Mouse (Mus musculus) myocyte (in vitro differentiated cells): ENCODE measurements around the gene Slc15a1. TPM values are rescaled to one million over a fixed set of nuclear protein-coding genes. Genes with fewer than 3 reads are reported as not detected.
A peak's percentile ranks its signal among the peaks of the same experiment; 100 is the strongest.

Experiments used
- H3K27me3 ChIP-seq: one replicate; pipeline ENCODE4 v1.6.1; 2011; ENCODE audit not compliant: control insufficient read depth, insufficient read depth, insufficient read length
- H3K36me3 ChIP-seq: one replicate; pipeline ENCODE4 v1.6.1; 2011; ENCODE audit not compliant: control insufficient read depth, insufficient read depth
- H3K4me2 ChIP-seq: one replicate; pipeline ENCODE4 v1.6.1; 2011; ENCODE audit warnings: low read depth, control low read depth
- H3K4me3 ChIP-seq: one replicate; pipeline ENCODE4 v1.5.1; 2011; ENCODE audit warnings: mild to moderate bottlenecking, control low read depth, moderate library complexity
- H3K79me2 ChIP-seq: one replicate; pipeline ENCODE4 v1.6.1; 2011; ENCODE audit not compliant: control insufficient read depth, insufficient read depth
- H3ac ChIP-seq: one replicate; pipeline ENCODE4 v1.6.1; 2011; ENCODE audit not compliant: control insufficient read depth, insufficient read length
- CEBPB ChIP-seq: IDR thresholded peaks from 2 replicates; pipeline ENCODE4 v1.6.1; 2011; ENCODE audit warnings: mild to moderate bottlenecking, moderate library complexity; ENCODE audit not compliant: poor library complexity, insufficient read depth, severe bottlenecking
- E2F4 ChIP-seq: IDR thresholded peaks from one replicate; pipeline ENCODE4 v1.6.1; 2011; ENCODE audit warnings: mild to moderate bottlenecking, control low read depth, moderate library complexity; ENCODE audit not compliant: insufficient read depth
- MAX ChIP-seq: IDR thresholded peaks from one replicate; pipeline ENCODE4 v1.6.1; 2011; ENCODE audit warnings: low read depth, mild to moderate bottlenecking, control low read depth
- MYOD1 ChIP-seq, 3 experiments: IDR thresholded peaks; one replicate each; pipeline ENCODE4 v1.6.1; 2011; ENCODE audit warnings: control low read depth in 2 of 3, low read depth in 2 of 3, mild to moderate bottlenecking in 2 of 3, moderate library complexity in 1 of 3; ENCODE audit not compliant: insufficient read length in 2 of 3, control insufficient read depth in 1 of 3
- MYOG ChIP-seq, 3 experiments: IDR thresholded peaks; one replicate each; pipeline ENCODE4 v1.6.1; 2011; ENCODE audit warnings: control low read depth in 2 of 3, low read depth in 2 of 3, mild to moderate bottlenecking in 2 of 3; ENCODE audit not compliant: insufficient read length in 2 of 3, control insufficient read depth in 1 of 3, insufficient read depth in 1 of 3
- POLR2A ChIP-seq: IDR thresholded peaks from one replicate; pipeline ENCODE4 v1.6.1; 2011; ENCODE audit warnings: low read depth, mild to moderate bottlenecking, control low read depth, moderate library complexity; ENCODE audit not compliant: insufficient read length
- POLR2AphosphoS2 ChIP-seq: IDR thresholded peaks from one replicate; pipeline ENCODE4 v1.6.1; 2011; ENCODE audit warnings: low read depth, control low read depth; ENCODE audit not compliant: insufficient read length
- REST ChIP-seq: IDR thresholded peaks from one replicate; pipeline ENCODE4 v1.6.1; 2011; ENCODE audit warnings: mild to moderate bottlenecking, control low read depth, moderate library complexity; ENCODE audit not compliant: insufficient read depth, insufficient read length
- SRF ChIP-seq: IDR thresholded peaks from one replicate; pipeline ENCODE4 v1.6.1; 2011; ENCODE audit warnings: low read depth; ENCODE audit not compliant: control insufficient read depth, insufficient read length
- TCF12 ChIP-seq: IDR thresholded peaks from one replicate; pipeline ENCODE4 v1.6.1; 2011; ENCODE audit warnings: mild to moderate bottlenecking, control low read depth; ENCODE audit not compliant: poor library complexity, insufficient read depth, severe bottlenecking
- TCF3 ChIP-seq: IDR thresholded peaks from one replicate; pipeline ENCODE4 v1.6.1; 2011; ENCODE audit warnings: low read depth, control low read depth; ENCODE audit not compliant: insufficient read length
- USF1 ChIP-seq: IDR thresholded peaks from one replicate; pipeline ENCODE4 v1.6.1; 2011; ENCODE audit warnings: low read depth, mild to moderate bottlenecking, control low read depth, moderate library complexity
- polyA plus RNA-seq: library from polyadenylated mRNA; unstranded; fragments of >200 nt; fragmentation: generic; extraction: Trizol; gene quantifications from one replicate; pipeline ENCODE4 v1.2.1, GENCODE M21; 2012; ENCODE audit warnings: missing spikeins

The Slc15a1 gene
- polyA plus RNA-seq, 1 experiment, result not detected

DNA sequence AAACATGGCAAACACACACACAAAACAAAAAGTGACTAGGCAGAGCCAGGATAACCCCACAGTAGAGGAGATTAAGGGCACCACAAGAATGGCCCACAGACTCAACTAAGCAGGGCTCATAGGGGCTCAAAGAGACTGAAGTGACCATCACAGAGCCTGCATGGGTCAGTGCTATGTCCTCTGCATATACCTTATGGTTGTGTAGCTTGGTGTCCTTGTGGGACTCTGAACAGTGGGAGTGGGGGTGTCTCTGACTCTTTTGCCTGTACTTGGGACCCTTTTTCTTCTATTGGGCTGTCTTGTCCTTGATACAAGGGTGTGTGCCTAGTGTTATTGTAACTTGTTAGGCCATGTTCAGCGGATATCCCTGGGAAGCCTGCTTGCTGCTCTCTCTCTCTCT, 46.5 kb downstream of the Slc15a1 start:
- H3K27me3 ChIP-seq, result no peaks in the 10 kb centered on the region
- no peaks in the 10 kb centered on the region for H3K79me2 ChIP-seq
- H3K36me3 ChIP-seq, result no peaks in the 10 kb centered on the region
- no peak overlapping the region for H3K4me2 ChIP-seq
- H3K4me3 ChIP-seq, result no peak overlapping the region
- no peak for TF ChIP-seq TCF3
- TF ChIP-seq POLR2A, result no peak
- TF ChIP-seq MYOD1 (IDR thresholded peaks at IDR 0.05; ENCODE audit: control insufficient read depth in 1 of 3, insufficient read length in 2 of 3, low read depth in 2 of 3), result no peak
- no peak for TF ChIP-seq REST
- TF ChIP-seq TCF12, result no peak
- no peak for TF ChIP-seq USF1
- no peak for TF ChIP-seq SRF
- no peak for TF ChIP-seq CEBPB
- no peak for TF ChIP-seq MYOG (IDR thresholded peaks at IDR 0.05; ENCODE audit: control insufficient read depth in 1 of 3, insufficient read depth in 1 of 3, insufficient read length in 2 of 3, low read depth in 2 of 3)
- TF ChIP-seq POLR2AphosphoS2, result no peak
- no peak for TF ChIP-seq E2F4
- TF ChIP-seq MAX, result no peak
- H3ac ChIP-seq, result no peak overlapping the region

DNA sequence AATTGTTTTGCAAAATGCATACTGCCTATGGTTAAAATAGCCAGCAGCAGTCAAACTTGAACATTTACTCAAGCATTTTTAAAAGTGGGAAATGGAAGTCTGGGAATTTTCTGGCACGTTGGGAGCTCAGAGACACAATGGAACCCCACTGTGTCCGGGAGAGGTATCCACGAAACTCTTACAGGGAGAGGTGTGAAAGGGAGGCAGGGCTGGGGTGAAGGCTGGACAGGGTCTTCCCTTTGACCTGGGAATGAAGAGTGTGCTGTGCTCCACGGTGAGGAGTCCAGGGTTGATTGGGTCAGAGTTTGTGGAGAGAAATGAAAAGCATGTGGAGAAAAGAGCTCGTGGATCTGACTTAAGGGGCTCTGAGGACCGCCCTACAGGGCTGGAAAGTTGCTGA, 47.5 kb downstream of the Slc15a1 start:
- Histone ChIP-seq H3K4me2 (no peak overlapping the region), H3K27me3 (no peaks in the 10 kb centered on the region), H3K36me3 (no peaks in the 10 kb centered on the region), H3ac (no peak overlapping the region), H3K79me2 (no peaks in the 10 kb centered on the region), H3K4me3 (no peak overlapping the region)
- TF ChIP-seq CEBPB (no peak), TCF3 (no peak), TCF12 (no peak), USF1 (no peak), POLR2AphosphoS2 (no peak), POLR2A (no peak), MYOD1 (IDR thresholded peaks at IDR 0.05; ENCODE audit: control insufficient read depth in 1 of 3, insufficient read length in 2 of 3, low read depth in 2 of 3) (no peak), E2F4 (no peak), MYOG (IDR thresholded peaks at IDR 0.05; ENCODE audit: control insufficient read depth in 1 of 3, insufficient read depth in 1 of 3, insufficient read length in 2 of 3, low read depth in 2 of 3) (no peak), SRF (no peak), MAX (no peak), REST (no peak)

DNA sequence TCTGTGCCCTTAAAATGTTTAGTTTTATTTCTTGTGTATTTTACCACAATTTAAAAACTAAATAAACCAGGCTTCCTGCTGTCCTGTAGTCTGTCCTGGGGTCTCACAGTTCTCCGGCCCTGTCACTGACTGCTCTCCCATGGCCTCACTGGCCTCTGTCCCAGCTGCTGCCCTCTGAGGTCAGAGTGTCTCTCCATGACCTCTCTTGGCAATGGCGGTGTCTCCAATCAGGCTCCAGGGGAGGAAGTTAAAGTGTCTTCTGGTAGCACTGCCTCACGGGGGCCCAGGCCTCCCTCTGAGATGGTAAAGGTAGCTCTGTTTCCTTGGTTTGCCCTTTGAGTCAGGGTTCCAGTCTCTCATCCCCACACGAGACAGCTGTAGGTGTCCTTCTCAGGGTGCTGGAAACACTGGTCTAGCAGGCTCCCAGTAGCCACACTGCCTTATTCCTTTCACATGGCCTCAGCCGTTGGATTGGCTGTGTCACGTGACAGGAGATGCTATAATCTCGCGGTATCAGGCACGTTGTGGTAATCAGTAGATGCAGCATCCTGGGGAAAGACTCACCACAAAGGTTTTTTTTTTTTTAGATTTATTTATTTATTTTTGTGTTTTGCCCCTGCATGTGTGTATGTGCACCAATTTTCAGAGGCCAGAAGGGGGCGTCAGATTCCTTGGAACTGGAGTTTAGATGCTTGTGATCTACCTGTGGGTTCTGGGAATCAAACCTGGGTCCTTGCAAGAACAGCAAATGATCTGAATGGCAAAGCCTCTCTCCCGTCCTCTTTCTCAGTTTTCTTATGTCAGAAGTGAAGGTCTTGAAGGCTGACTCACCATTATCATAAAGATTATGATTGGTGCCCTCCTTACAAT, 48.4 kb downstream of the Slc15a1 start:
- Histone ChIP-seq H3K4me2 (no peak overlapping the region), H3K79me2 (no peaks in the 10 kb centered on the region), H3K27me3 (no peaks in the 10 kb centered on the region), H3K36me3 (no peaks in the 10 kb centered on the region), H3ac (no peak overlapping the region), H3K4me3 (no peak overlapping the region)
- TF ChIP-seq MAX, result no peak
- TF ChIP-seq USF1, result peak; percentile 18

DNA sequence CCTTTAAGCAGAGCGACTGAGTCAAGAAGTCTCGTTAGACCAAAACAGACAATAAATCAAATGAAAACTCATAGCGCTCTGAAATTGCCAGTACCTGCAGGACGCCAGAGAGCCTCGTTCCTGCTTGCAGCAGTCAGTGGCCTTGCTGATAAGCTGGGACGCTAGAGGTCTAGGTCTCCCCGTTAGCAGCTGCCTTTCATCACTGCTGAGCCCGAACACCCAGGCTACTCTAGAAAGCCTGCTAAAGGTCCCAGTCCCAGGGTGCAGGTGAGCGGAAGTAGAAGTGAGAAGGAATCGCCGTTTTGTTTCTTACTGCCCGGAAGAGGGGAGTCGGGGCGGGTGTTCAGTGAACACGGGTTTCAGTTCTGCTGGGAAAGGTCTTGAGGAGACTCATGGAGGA, 49.1 kb downstream of the Slc15a1 start:
- no peak for TF ChIP-seq MYOD1 (IDR thresholded peaks at IDR 0.05; ENCODE audit: control insufficient read depth in 1 of 3, insufficient read length in 2 of 3, low read depth in 2 of 3)
- no peak for TF ChIP-seq CEBPB
- no peak for TF ChIP-seq REST
- no peak for TF ChIP-seq MYOG (IDR thresholded peaks at IDR 0.05; ENCODE audit: control insufficient read depth in 1 of 3, insufficient read depth in 1 of 3, insufficient read length in 2 of 3, low read depth in 2 of 3)
- TF ChIP-seq USF1, result no peak
- no peak for TF ChIP-seq TCF3
- TF ChIP-seq MAX, result no peak
- TF ChIP-seq POLR2A, result no peak
- TF ChIP-seq TCF12, result no peak
- no peak for TF ChIP-seq SRF
- TF ChIP-seq E2F4, result no peak
- TF ChIP-seq POLR2AphosphoS2, result no peak
- Histone ChIP-seq H3K36me3 (no peaks in the 10 kb centered on the region), H3K27me3 (no peaks in the 10 kb centered on the region), H3K4me3 (no peak overlapping the region), H3K4me2 (no peak overlapping the region), H3K79me2 (no peaks in the 10 kb centered on the region), H3ac (no peak overlapping the region)

DNA sequence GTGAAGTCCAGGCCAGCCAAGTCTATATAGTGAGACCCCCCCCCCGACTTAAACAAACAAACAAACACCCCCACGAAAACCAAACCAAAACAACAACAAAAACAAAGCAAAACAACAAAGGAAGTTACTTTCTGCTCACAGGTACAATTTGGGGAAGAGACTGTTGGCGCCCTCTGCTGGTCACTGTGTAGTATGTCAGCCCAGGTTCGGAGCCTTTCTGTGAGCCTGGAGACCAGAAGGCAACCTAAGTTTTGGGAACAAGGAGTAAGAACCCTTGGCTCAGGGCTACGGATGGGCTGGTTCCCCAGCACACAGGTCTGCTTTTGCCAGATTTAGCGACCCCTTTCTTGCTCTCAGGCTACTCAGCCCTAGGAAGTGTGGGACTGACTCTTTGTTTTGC, 49.5 kb downstream of the Slc15a1 start:
- H3K79me2 ChIP-seq, result no peaks in the 10 kb centered on the region
- no peaks in the 10 kb centered on the region for H3K27me3 ChIP-seq
- no peak for TF ChIP-seq POLR2A
- no peak for TF ChIP-seq SRF
- TF ChIP-seq POLR2AphosphoS2, result no peak
- TF ChIP-seq MYOD1 (IDR thresholded peaks at IDR 0.05; ENCODE audit: control insufficient read depth in 1 of 3, insufficient read length in 2 of 3, low read depth in 2 of 3), result no peak
- no peak for TF ChIP-seq CEBPB
- TF ChIP-seq MAX, result no peak
- TF ChIP-seq MYOG (IDR thresholded peaks at IDR 0.05; ENCODE audit: control insufficient read depth in 1 of 3, insufficient read depth in 1 of 3, insufficient read length in 2 of 3, low read depth in 2 of 3), result no peak
- no peak for TF ChIP-seq TCF3
- TF ChIP-seq TCF12, result no peak
- TF ChIP-seq USF1, result no peak
- TF ChIP-seq E2F4, result no peak
- no peak for TF ChIP-seq REST
- H3K4me3 ChIP-seq, result no peak overlapping the region
- H3K36me3 ChIP-seq, result no peaks in the 10 kb centered on the region
- no peak overlapping the region for H3ac ChIP-seq
- H3K4me2 ChIP-seq, result no peak overlapping the region
